19 mouse cellular contexts compared by ENCODE assay signal in genomic region chr17:5235057-5235456, GRCm38 (mm10).
DNase-seq lines count a peak whose midpoint lies in the region; ATAC-seq lines count a peak whose summit lies in the region.
"Had no signal": no experiment of that assay in that cellular context is flagged by ENCODE, and none has a peak within 500 bp of the region (broad histone marks: within the 10 kb centered on the region; RNA-seq: fewer than 3 reads in every experiment).

No protein-coding gene starts in this region.

- H3K4me1 ChIP-seq in embryonic facial prominence, embryonic 14.5 days (ENCODE audit: control insufficient read depth, insufficient read depth, low read length) = peaks cover 49% of the 10 kb centered on the region
- H3K4me1 ChIP-seq in limb, embryonic 12.5 days (replicated peaks) = peaks cover 100% of the 10 kb centered on the region
- peaks cover 18% of the 10 kb centered on the region; the same call in 1 of the 2 replicates for H3K4me1 ChIP-seq in liver, embryonic 11.5 days (replicated peaks; ENCODE audit: control insufficient read depth, insufficient read depth, low read length)

- 48% methylated on average over 9 of the region's 9 CpGs for WGBS in embryonic facial prominence, embryonic 14.5 days
- 11% methylated on average over 9 of the region's 9 CpGs for WGBS in limb, embryonic 12.5 days
- WGBS in liver, embryonic 11.5 days = 86% methylated on average over 9 of the region's 9 CpGs

- H3K36me3 ChIP-seq in embryonic facial prominence, embryonic 14.5 days (ENCODE audit: control insufficient read depth, insufficient read depth, low read length) = no peaks in the 10 kb centered on the region
- no peaks in the 10 kb centered on the region for H3K36me3 ChIP-seq in limb, embryonic 12.5 days
- H3K36me3 ChIP-seq in liver, embryonic 11.5 days (ENCODE audit: control insufficient read depth, insufficient read depth, low read length) = no peaks in the 10 kb centered on the region
- H3K36me3 ChIP-seq: embryonic facial prominence, embryonic 15.5 days had no signal

- H3K27ac ChIP-seq in embryonic facial prominence, embryonic 14.5 days (replicated peaks; ENCODE audit: low read depth, low read length) = no peak overlapping the region
- peak overlapping the region; percentile 79 for H3K27ac ChIP-seq in limb, embryonic 12.5 days
- H3K27ac ChIP-seq in liver, embryonic 11.5 days (ENCODE audit: low read depth, low read length) = no peak overlapping the region
- H3K27ac ChIP-seq: embryonic facial prominence, embryonic 15.5 days; forebrain, embryonic 13.5 days had no signal

- H3K4me3 ChIP-seq in embryonic facial prominence, embryonic 14.5 days (ENCODE audit: low read depth, low read length) = no peak overlapping the region
- no peak overlapping the region for H3K4me3 ChIP-seq in limb, embryonic 12.5 days (replicated peaks)
- H3K4me3 ChIP-seq in liver, embryonic 11.5 days (ENCODE audit: low read depth, low read length) = no peak overlapping the region
- H3K4me3 ChIP-seq: embryonic facial prominence, embryonic 15.5 days; forebrain, embryonic 13.5 days had no signal

- DNase-seq in 3134 (ENCODE audit: extremely low read depth, insufficient read length, low spot score) = peak; percentile 63
- DNase-seq in 3T3-L1 (ENCODE audit: low read depth, low spot score) = peak; percentile 92
- DNase-seq in embryonic facial prominence, embryonic 14.5 days (ENCODE audit: low spot score) = peak; percentile 60
- DNase-seq in embryo, embryonic 10.5 days (ENCODE audit: low spot score) = no peak
- DNase-seq in left cerebral cortex, postnatal 36 days (ENCODE audit: low spot score in 2 of 2) = no peak
- DNase-seq in liver, embryonic 11.5 days (ENCODE audit: low spot score) = no peak
- DNase-seq: adrenal gland, postnatal 36 days; cerebellum, adult 2 months; gastrocnemius, postnatal 25 days; kidney, postnatal 36 days; layer of hippocampus, postnatal 36 days; left cerebral cortex, postnatal 4 days; liver, postnatal 0 days; thymus, adult 18-20 months had no signal

- H3K9ac ChIP-seq in embryonic facial prominence, embryonic 14.5 days (ENCODE audit: low read depth, low read length) = no peak overlapping the region
- H3K9ac ChIP-seq in limb, embryonic 12.5 days (replicated peaks) = no peak overlapping the region
- no peak overlapping the region for H3K9ac ChIP-seq in liver, embryonic 11.5 days (ENCODE audit: low read depth, low read length)
- H3K9ac ChIP-seq: embryonic facial prominence, embryonic 15.5 days; forebrain, embryonic 13.5 days; liver, postnatal 0 days had no signal

- H3K4me2 ChIP-seq in embryonic facial prominence, embryonic 14.5 days (ENCODE audit: low read depth, low read length) = no peak overlapping the region
- H3K4me2 ChIP-seq in limb, embryonic 12.5 days = no peak overlapping the region; the same call in 1 of the 2 replicates
- H3K4me2 ChIP-seq in liver, embryonic 11.5 days = no peak overlapping the region
- H3K4me2 ChIP-seq: embryonic facial prominence, embryonic 15.5 days; forebrain, embryonic 13.5 days had no signal

- H3K27me3 ChIP-seq in embryonic facial prominence, embryonic 14.5 days (replicated peaks; ENCODE audit: control insufficient read depth, insufficient read depth, low read length) = no peaks in the 10 kb centered on the region
- no peaks in the 10 kb centered on the region for H3K27me3 ChIP-seq in limb, embryonic 12.5 days
- H3K27me3 ChIP-seq in liver, embryonic 11.5 days (replicated peaks; ENCODE audit: control insufficient read depth, insufficient read depth, low read length) = no peaks in the 10 kb centered on the region
- H3K27me3 ChIP-seq: CH12.LX; embryonic facial prominence, embryonic 15.5 days; forebrain, embryonic 13.5 days had no signal

- H3K9me3 ChIP-seq in embryonic facial prominence, embryonic 14.5 days (ENCODE audit: control insufficient read depth, low read length) = no peaks in the 10 kb centered on the region
- no peaks in the 10 kb centered on the region for H3K9me3 ChIP-seq in limb, embryonic 12.5 days
- no peaks in the 10 kb centered on the region for H3K9me3 ChIP-seq in liver, embryonic 11.5 days (ENCODE audit: control insufficient read depth, low read length)
- H3K9me3 ChIP-seq: embryonic facial prominence, embryonic 15.5 days; forebrain, embryonic 13.5 days had no signal

- intact Hi-C loops in left cerebral cortex, postnatal 36 days (cut with DNase I) = no loop called here

- no peak for ATAC-seq in embryonic facial prominence, embryonic 14.5 days (ENCODE audit: low read depth)
- ATAC-seq in limb, embryonic 12.5 days (ENCODE audit: insufficient number of reproducible peaks, insufficient read depth, low FRiP score, low TSS enrichment, low read depth) = peak; percentile 57
- ATAC-seq in liver, embryonic 11.5 days (replicated peaks; ENCODE audit: low FRiP score) = no peak
- ATAC-seq: forebrain, embryonic 13.5 days; inflammation-experienced regulatory T-cells, adult 6 months; liver, postnatal 0 days had no signal

Comparison
In these comparisons a context has a peak if more than half of its experiments do, and no peak if none do; other contexts are left out.
1. DNase-seq: peak in 3134 (single experiment), 3T3-L1 (single experiment) and embryonic facial prominence, embryonic 14.5 days (single experiment); none in embryo, embryonic 10.5 days (single experiment), left cerebral cortex, postnatal 36 days (0 of 2) and liver, embryonic 11.5 days (single experiment).